Mouse (Mus musculus) heart, adult 2 months (tissue): ENCODE measurements around the gene Vmn2r80. TPM values are rescaled to one million over a fixed set of nuclear protein-coding genes. Genes with fewer than 3 reads are reported as not detected.
"Not testable (repeated sequence)": the region's sequence is repeated elsewhere in the genome, so short reads cannot be mapped to it uniquely, and the experiment has no call there.

ENCODE experiments used
- DNase-seq, 2 experiments: peaks; one replicate each; pipeline ENCODE4 v3.0.0; 2021
- H3K27ac ChIP-seq: fragments of 200-600 bp; 2 replicates; pipeline ENCODE4 v1.8.1; 2022
- H3K27me3 ChIP-seq: fragments of 200-500 bp; 2 replicates; pipeline ENCODE4 v1.6.1; 2012; ENCODE audit warnings: mild to moderate bottlenecking, low read length, inconsistent platforms, mixed read lengths; ENCODE audit not compliant: control insufficient read depth, insufficient read depth
- H3K36me3 ChIP-seq: fragments of 200-500 bp; 2 replicates; pipeline ENCODE4 v1.6.1; 2012; ENCODE audit warnings: low read length, inconsistent platforms; ENCODE audit not compliant: control insufficient read depth, insufficient read depth
- H3K4me1 ChIP-seq: fragments of 200-500 bp; 2 replicates; pipeline ENCODE4 v1.6.1; 2011; ENCODE audit warnings: low read length; ENCODE audit not compliant: control insufficient read depth, insufficient read depth
- H3K4me3 ChIP-seq: fragments of 200-600 bp; 2 replicates; pipeline ENCODE4 v1.8.1; 2022
- H3K79me2 ChIP-seq: fragments of 200-500 bp; replicated peaks from 2 replicates; pipeline ENCODE4 v1.6.1; 2012; ENCODE audit warnings: mild to moderate bottlenecking, inconsistent platforms, low read length, moderate library complexity, mixed read lengths; ENCODE audit not compliant: control insufficient read depth, insufficient read depth
- H3K9ac ChIP-seq: fragments of 200-500 bp; 2 replicates; pipeline ENCODE4 v1.6.1; 2012; ENCODE audit warnings: low read depth, mild to moderate bottlenecking, control low read depth, inconsistent platforms, low read length, mixed read lengths
- CTCF ChIP-seq: fragments of 200-600 bp; IDR thresholded peaks from 2 replicates; pipeline ENCODE4 v1.8.1; 2022; ENCODE audit warnings: antibody characterized with exemption, mild to moderate bottlenecking, moderate library complexity
- EP300 ChIP-seq: fragments of 200-500 bp; IDR thresholded peaks from 2 replicates; pipeline ENCODE4 v1.6.1; 2011; ENCODE audit warnings: low read depth, low read length, control low read depth; ENCODE audit not compliant: insufficient read depth
- POLR2A ChIP-seq: fragments of 200-500 bp; IDR thresholded peaks from 2 replicates; pipeline ENCODE4 v1.6.1; 2011; ENCODE audit warnings: mild to moderate bottlenecking, low read depth, low read length, control low read depth; ENCODE audit not compliant: insufficient read depth
- WGBS: fragments of 180-500 bp; shearing (Covaris S2); methylation state at CpG from one replicate; pipeline ENCODE4 v1.1.7; 2018; 5-methylcytosine and 5-hydroxymethylcytosine counted together
- intact Hi-C: fragments of 180-260 bp; cut with DNase I; formaldehyde crosslinking; loops from one replicate; pipeline ENCODE4 v1.15.1; 2025
- long read RNA-seq: library from polyadenylated mRNA; stranded (forward); transcript quantifications from one replicate; pipeline ENCODE4 v2.0.0, GENCODE M21; 2021
- polyA plus RNA-seq: library from polyadenylated mRNA; depleted of rRNA; stranded (reverse); fragments of >200 nt; gene quantifications from 2 replicates; pipeline ENCODE4 v1.2.3, GENCODE M21; 2012; rRNA removed
- total RNA-seq, 2 experiments: library from RNA; stranded (reverse); gene quantifications; 2 replicates each; pipeline ENCODE4 v1.2.3; 2021

Vmn2r80 gene
- total RNA-seq = not detected
- polyA plus RNA-seq = not detected in 2 replicates
- long read RNA-seq = 0 reads

DNA sequence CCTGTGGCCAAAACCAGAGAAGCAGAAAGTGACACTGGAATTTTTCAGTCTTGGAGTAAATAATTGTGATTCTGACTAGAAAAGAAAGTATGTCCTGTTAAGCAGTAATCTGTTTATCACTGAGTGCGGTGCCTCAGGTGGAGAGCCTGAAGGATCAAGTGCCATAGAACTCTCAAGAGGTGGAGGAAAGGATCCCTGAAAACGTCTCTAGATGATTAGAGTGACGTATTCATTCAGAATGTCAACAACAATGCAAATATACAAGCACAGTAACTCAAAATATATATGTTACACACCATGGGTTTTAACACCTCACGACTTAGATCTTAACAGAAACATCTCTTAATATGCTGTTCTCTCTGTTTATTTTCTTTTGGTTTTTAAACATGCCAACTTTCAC is at the start of gene Vmn2r80:
Vmn2r80 (plus strand) TSS at position 301 of the 400 bp plus-strand sequence.
- H3K27ac ChIP-seq, intact Hi-C loops, H3K9ac ChIP-seq, DNase-seq, H3K27me3 ChIP-seq, H3K4me1 ChIP-seq, H3K79me2 ChIP-seq, H3K36me3 ChIP-seq, H3K4me3 ChIP-seq: not testable (repeated sequence)
- WGBS = 54% methylated on average over 4 of the region's 4 CpGs

- intact Hi-C loops = no loop called here
- peaks cover 2% of the 10 kb centered on the region; the same call in 1 of the 2 replicates for H3K4me1 ChIP-seq
- no peak overlapping the region for H3K27ac ChIP-seq
- no peaks in the 10 kb centered on the region for H3K79me2 ChIP-seq
- H3K9ac ChIP-seq = no peak overlapping the region
- no peak for DNase-seq
- 43% methylated on average over 8 of the region's 8 CpGs for WGBS
- TF ChIP-seq EP300 (no peak), CTCF (no peak), POLR2A (no peak)
- no peaks in the 10 kb centered on the region for H3K36me3 ChIP-seq
- H3K4me3 ChIP-seq = no peak overlapping the region
- no peaks in the 10 kb centered on the region for H3K27me3 ChIP-seq
Observed at GRCm38 (mm10) chr10:79106325-79107282, 42.0 kb upstream of the Vmn2r80 start.

- no peak for DNase-seq
- 68% methylated on average over 2 of the region's 2 CpGs for WGBS
- Histone ChIP-seq H3K36me3 (no peaks in the 10 kb centered on the region), H3K4me1 (peaks cover 2% of the 10 kb centered on the region; the same call in 1 of the 2 replicates), H3K27me3 (no peaks in the 10 kb centered on the region), H3K4me3 (no peak overlapping the region), H3K27ac (no peak overlapping the region), H3K79me2 (no peaks in the 10 kb centered on the region), H3K9ac (no peak overlapping the region)
- TF ChIP-seq CTCF (no peak), EP300 (no peak), POLR2A (no peak)
- intact Hi-C loops = no loop called here
Observed at GRCm38 (mm10) chr10:79107531-79107930, 41.0 kb upstream of the Vmn2r80 start.

DNA sequence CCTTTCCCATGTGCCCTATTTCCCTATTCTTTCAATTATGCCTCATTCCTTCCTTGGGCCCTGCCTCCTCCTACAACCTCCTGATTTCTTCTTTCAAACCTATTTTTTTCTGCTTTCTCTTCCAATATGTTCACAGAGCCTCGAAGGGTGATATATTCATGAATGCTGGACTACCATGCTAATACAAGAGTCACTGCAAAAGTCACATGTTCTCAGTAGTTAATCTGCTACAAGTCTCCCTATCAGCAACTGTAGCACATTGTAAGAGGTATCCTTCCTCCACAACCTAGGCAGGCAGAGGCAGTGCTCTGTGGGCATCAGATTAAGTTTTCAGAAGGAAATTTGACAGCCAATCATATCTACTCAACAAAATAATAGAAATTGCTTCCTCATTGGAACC is 39.4 kb upstream of the Vmn2r80 start:
- H3K4me1 ChIP-seq = peaks cover 2% of the 10 kb centered on the region; the same call in 1 of the 2 replicates
- H3K27me3 ChIP-seq = no peaks in the 10 kb centered on the region
- H3K79me2 ChIP-seq = no peaks in the 10 kb centered on the region
- DNase-seq = no peak
- TF ChIP-seq POLR2A = no peak
- TF ChIP-seq EP300 = no peak
- no peak for TF ChIP-seq CTCF
- intact Hi-C loops = no loop called here
- WGBS = 83% methylated on average over 1 of the region's 1 CpGs
- H3K36me3 ChIP-seq = no peaks in the 10 kb centered on the region
- H3K27ac ChIP-seq = no peak overlapping the region
- H3K9ac ChIP-seq = no peak overlapping the region
- H3K4me3 ChIP-seq = no peak overlapping the region

DNA sequence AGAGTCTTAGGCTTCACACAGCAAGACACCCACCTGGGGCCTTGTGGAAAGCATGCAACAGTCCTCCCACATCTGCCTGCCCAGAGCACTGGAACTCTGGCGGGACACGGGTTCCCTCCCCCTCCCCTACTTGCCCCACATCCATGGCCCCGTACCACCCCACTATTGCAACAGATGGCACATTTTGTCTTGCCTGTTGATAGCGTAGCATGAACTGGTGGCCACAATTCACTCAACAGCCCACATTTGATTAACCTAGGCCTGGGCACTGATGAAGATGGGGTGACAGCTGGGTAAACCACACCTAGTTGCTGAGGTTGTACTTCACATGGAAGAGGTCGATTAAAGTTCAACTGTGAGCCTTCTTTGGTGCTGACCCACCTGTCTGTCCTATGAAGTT is 38.1 kb upstream of the Vmn2r80 start:
- TF ChIP-seq EP300 (no peak), CTCF (no peak), POLR2A (no peak)
- Histone ChIP-seq H3K4me1 (peaks cover 2% of the 10 kb centered on the region; the same call in 1 of the 2 replicates), H3K4me3 (no peak overlapping the region), H3K9ac (no peak overlapping the region), H3K27ac (no peak overlapping the region), H3K79me2 (no peaks in the 10 kb centered on the region), H3K27me3 (no peaks in the 10 kb centered on the region), H3K36me3 (no peaks in the 10 kb centered on the region)
- no peak for DNase-seq
- intact Hi-C loops = no loop called here
- 89% methylated on average over 5 of the region's 5 CpGs for WGBS

DNA sequence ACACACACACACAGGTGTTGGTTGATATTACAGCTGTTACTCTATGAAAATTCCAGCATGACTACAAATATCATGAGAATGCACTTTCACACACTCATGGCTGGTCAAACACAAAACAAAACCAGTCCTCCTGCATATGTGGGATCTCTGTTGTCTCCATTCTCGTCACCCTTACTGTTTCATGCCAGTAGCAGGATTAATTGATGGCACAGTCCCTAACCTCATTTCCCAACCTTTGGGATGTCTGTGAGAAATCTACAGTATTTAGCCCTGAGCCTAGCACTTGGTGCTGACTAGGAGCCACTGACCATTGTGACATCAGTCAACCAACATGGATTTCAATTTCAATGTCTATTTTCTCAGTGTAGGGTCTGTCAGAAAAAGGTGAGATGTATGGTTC is 33.5 kb upstream of the Vmn2r80 start:
- intact Hi-C loops = no loop called here
- no peaks in the 10 kb centered on the region for H3K27me3 ChIP-seq
- no peaks in the 10 kb centered on the region for H3K36me3 ChIP-seq
- no peak overlapping the region for H3K9ac ChIP-seq
- TF ChIP-seq CTCF (no peak), EP300 (no peak), POLR2A (no peak)
- DNase-seq = no peak
- H3K4me3 ChIP-seq = no peak overlapping the region
- H3K27ac ChIP-seq = no peak overlapping the region
- no peaks in the 10 kb centered on the region; the same call in 1 of the 2 replicates for H3K4me1 ChIP-seq
- no peaks in the 10 kb centered on the region for H3K79me2 ChIP-seq
- WGBS = 84% methylated on average over 1 of the region's 1 CpGs
